Mouse (Mus musculus): ENCODE results near the gene Npas2. TPM values are rescaled to one million over a fixed set of nuclear protein-coding genes. Genes with fewer than 3 reads are reported as not detected.

Npas2 gene
- polyA plus RNA-seq, 1 experiment: 1.7 TPM

DNA sequence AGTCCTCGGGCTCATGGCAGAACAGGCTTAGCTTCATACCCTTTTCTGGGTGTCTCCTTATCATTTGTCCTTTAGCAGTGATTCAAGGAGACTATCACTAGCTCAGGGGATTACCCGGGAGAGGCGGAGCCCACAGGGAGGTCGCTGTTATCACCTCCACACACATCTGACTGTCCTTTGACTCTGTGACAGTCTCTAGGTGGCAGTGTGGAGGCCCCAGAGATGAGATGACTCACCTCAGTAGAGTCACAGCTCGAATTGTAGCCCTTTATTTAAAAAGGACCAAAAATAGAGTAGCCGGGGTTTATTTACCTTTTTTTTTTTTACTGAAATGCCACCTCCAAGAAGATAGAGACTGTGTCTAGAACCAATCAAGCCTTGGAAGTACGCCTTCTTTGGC, 13.4 kb downstream of the Npas2 start:
- no peak overlapping the region for H3K27ac ChIP-seq (ENCODE audit: insufficient read depth, low read length)
- no peaks in the 10 kb centered on the region for H3K4me1 ChIP-seq (ENCODE audit: control insufficient read depth, insufficient read depth, low read length)
- no peak for TF ChIP-seq POLR2A (IDR thresholded peaks at IDR 0.05; ENCODE audit: low read depth, low read length)
- peak; percentile 20; the same call in 1 of the 2 replicates for TF ChIP-seq CTCF (IDR thresholded peaks at IDR 0.05; ENCODE audit: borderline replicate concordance, insufficient read depth, low read length)
- H3K4me3 ChIP-seq (ENCODE audit: insufficient read depth, low read length): no peak overlapping the region

DNA sequence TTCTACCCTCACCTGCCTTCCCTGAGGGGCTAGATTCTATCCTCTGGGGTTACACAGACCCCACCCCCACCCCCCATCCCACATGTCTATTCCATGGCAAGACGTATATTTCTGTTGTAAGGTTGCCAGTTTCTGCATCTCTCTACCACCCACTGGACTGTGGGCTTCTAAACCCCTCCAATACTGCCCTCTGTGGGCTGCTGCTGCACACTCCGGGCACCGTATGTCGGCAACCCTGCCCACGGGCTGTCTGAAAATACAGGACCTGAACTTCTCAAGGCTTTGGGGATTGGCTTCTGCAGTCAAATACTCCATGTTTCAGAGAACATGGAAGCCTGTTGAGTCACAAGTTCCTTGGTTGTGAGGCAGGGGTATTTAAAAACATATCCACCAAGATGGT, 17.4 kb downstream of the Npas2 start:
- Histone ChIP-seq H3K27ac (ENCODE audit: insufficient read depth, low read length) (no peak overlapping the region), H3K4me1 (ENCODE audit: control insufficient read depth, insufficient read depth, low read length) (no peaks in the 10 kb centered on the region), H3K4me3 (ENCODE audit: insufficient read depth, low read length) (no peak overlapping the region)
- TF ChIP-seq POLR2A (IDR thresholded peaks at IDR 0.05; ENCODE audit: low read depth, low read length) (no peak), CTCF (IDR thresholded peaks at IDR 0.05; ENCODE audit: borderline replicate concordance, insufficient read depth, low read length) (no peak)

GRCm38 (mm10) chr1:39212982-39213381, 19.5 kb downstream of the Npas2 start:
- H3K27ac ChIP-seq (ENCODE audit: insufficient read depth, low read length): no peak overlapping the region
- no peaks in the 10 kb centered on the region for H3K4me1 ChIP-seq (ENCODE audit: control insufficient read depth, insufficient read depth, low read length)
- no peak for TF ChIP-seq CTCF (IDR thresholded peaks at IDR 0.05; ENCODE audit: borderline replicate concordance, insufficient read depth, low read length)
- no peak overlapping the region for H3K4me3 ChIP-seq (ENCODE audit: insufficient read depth, low read length)

DNA sequence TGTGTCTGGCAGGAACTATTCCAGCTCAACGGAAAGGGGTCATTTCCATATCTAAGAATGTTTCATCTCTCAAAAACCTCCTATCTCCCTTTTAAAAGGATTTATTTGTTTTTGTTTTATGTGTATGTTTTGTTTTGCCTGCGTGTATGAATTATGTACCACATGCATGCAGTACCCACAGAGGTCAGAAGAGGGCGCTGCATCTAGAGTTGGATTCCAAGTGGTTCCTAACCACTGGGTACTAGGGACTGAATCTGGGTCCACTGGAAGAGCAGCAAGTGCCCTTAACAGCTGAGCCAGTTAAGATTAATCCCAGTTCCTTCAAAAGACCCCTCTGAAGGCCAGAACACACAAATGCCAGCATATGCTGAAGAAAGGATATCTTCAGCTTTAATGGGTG, 24.1 kb downstream of the Npas2 start:
- Histone ChIP-seq H3K4me1 (ENCODE audit: control insufficient read depth, insufficient read depth, low read length) (no peaks in the 10 kb centered on the region), H3K4me3 (ENCODE audit: insufficient read depth, low read length) (no peak overlapping the region), H3K27ac (ENCODE audit: insufficient read depth, low read length) (no peak overlapping the region)
- no peak for TF ChIP-seq POLR2A (IDR thresholded peaks at IDR 0.05; ENCODE audit: low read depth, low read length)
- TF ChIP-seq CTCF (IDR thresholded peaks at IDR 0.05; ENCODE audit: borderline replicate concordance, insufficient read depth, low read length): no peak

GRCm38 (mm10) chr1:39228401-39228800, 34.9 kb downstream of the Npas2 start:
- Histone ChIP-seq H3K27ac (ENCODE audit: insufficient read depth, low read length) (no peak overlapping the region), H3K4me3 (ENCODE audit: insufficient read depth, low read length) (no peak overlapping the region), H3K4me1 (ENCODE audit: control insufficient read depth, insufficient read depth, low read length) (no peaks in the 10 kb centered on the region)
- no peak for TF ChIP-seq POLR2A (IDR thresholded peaks at IDR 0.05; ENCODE audit: low read depth, low read length)

GRCm38 (mm10) chr1:39230021-39230420, 36.5 kb downstream of the Npas2 start:
- Histone ChIP-seq H3K27ac (ENCODE audit: insufficient read depth, low read length) (no peak overlapping the region), H3K4me1 (ENCODE audit: control insufficient read depth, insufficient read depth, low read length) (peaks cover 4% of the 10 kb centered on the region; the same call in 1 of the 2 replicates), H3K4me3 (ENCODE audit: insufficient read depth, low read length) (no peak overlapping the region)
- TF ChIP-seq CTCF (IDR thresholded peaks at IDR 0.05; ENCODE audit: borderline replicate concordance, insufficient read depth, low read length) (no peak), POLR2A (IDR thresholded peaks at IDR 0.05; ENCODE audit: low read depth, low read length) (no peak)

- no peak overlapping the region for H3K4me3 ChIP-seq (ENCODE audit: insufficient read depth, low read length)
- H3K27ac ChIP-seq (ENCODE audit: insufficient read depth, low read length): no peak overlapping the region
- no peak for TF ChIP-seq CTCF (IDR thresholded peaks at IDR 0.05; ENCODE audit: borderline replicate concordance, insufficient read depth, low read length)
- TF ChIP-seq POLR2A (IDR thresholded peaks at IDR 0.05; ENCODE audit: low read depth, low read length): no peak
- peaks cover 4% of the 10 kb centered on the region; the same call in 1 of the 2 replicates for H3K4me1 ChIP-seq (ENCODE audit: control insufficient read depth, insufficient read depth, low read length)
Measured at GRCm38 (mm10) chr1:39234815-39235449, 41.4 kb downstream of the Npas2 start.

DNA sequence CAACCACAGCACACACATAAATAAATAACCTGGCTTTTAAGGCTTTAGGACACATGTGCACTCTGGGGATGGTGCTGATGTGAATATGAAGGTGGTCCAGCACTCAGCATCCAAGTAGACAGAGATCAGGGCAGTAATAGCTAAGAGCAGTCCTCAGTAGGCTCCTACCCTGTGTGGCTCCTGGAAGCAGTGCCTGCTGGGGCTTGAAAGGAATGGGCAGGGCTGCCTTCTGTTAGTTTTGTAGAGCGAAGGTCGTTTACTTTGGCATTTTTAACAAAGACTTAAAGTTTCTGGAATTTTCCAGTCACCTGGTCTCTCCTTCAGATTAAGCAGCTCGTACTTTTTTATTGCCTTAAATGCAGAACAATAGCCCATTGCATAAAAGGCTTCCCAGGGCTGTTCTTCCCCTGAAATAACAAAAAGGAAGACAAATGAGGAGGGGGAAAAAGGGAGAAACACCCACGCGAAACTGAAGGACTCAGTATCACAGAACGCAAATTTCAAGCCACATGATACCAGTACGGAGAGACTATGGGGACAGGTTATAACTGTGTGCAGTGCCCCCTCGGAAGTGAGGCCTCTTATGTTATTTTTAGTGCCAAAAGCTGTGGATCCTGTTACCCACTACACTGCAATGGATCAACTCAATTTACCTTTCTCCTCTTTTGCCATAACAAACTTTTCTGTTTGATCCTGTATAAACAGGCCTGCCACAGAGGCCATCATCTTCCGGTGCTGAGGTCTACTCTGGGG, 44.1 kb downstream of the Npas2 start:
- TF ChIP-seq POLR2A (IDR thresholded peaks at IDR 0.05; ENCODE audit: low read depth, low read length) (no peak), CTCF (IDR thresholded peaks at IDR 0.05; ENCODE audit: borderline replicate concordance, insufficient read depth, low read length) (no peak)
- no peak overlapping the region for H3K27ac ChIP-seq (ENCODE audit: insufficient read depth, low read length)
- H3K4me3 ChIP-seq (ENCODE audit: insufficient read depth, low read length): no peak overlapping the region
- peaks cover 4% of the 10 kb centered on the region; the same call in 1 of the 2 replicates for H3K4me1 ChIP-seq (ENCODE audit: control insufficient read depth, insufficient read depth, low read length)

- no peak for TF ChIP-seq POLR2A (IDR thresholded peaks at IDR 0.05; ENCODE audit: low read depth, low read length)
- TF ChIP-seq CTCF (IDR thresholded peaks at IDR 0.05; ENCODE audit: borderline replicate concordance, insufficient read depth, low read length): no peak
- H3K4me3 ChIP-seq (ENCODE audit: insufficient read depth, low read length): no peak overlapping the region
- H3K27ac ChIP-seq (ENCODE audit: insufficient read depth, low read length): no peak overlapping the region
- H3K4me1 ChIP-seq (ENCODE audit: control insufficient read depth, insufficient read depth, low read length): no peaks in the 10 kb centered on the region
Measured at GRCm38 (mm10) chr1:39240860-39241584, 47.5 kb downstream of the Npas2 start.

DNA sequence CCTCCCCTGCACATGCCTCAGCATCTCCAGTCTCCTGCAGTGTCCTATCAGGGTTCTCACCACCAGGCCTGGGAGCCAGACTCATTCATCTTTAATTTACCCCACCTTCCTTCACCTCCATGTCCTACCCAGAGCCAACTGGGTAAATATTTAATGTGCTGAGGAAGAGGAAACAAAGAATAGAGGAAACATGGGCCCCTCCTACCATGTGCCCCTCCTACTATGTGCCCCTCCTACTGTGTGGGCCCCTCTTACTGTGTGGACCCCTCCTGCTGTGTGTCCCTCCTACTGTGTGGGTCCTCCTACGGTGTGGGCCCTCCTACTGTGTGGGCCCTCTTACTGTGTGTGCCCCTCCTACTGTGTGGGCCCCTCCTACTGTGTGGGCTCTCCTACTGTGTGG, 51.2 kb downstream of the Npas2 start:
- TF ChIP-seq POLR2A (IDR thresholded peaks at IDR 0.05; ENCODE audit: low read depth, low read length) (no peak), CTCF (IDR thresholded peaks at IDR 0.05; ENCODE audit: borderline replicate concordance, insufficient read depth, low read length) (no peak)
- Histone ChIP-seq H3K27ac (ENCODE audit: insufficient read depth, low read length) (no peak overlapping the region), H3K4me3 (ENCODE audit: insufficient read depth, low read length) (no peak overlapping the region), H3K4me1 (ENCODE audit: control insufficient read depth, insufficient read depth, low read length) (0 out of 2 replicates have a peak, but pooled peaks cover 3% of the 10 kb centered on the region)
